Mouse (Mus musculus) kidney, adult 2 months (tissue): ENCODE results near the gene Fgfr1op2. TPM values are rescaled to one million over a fixed set of nuclear protein-coding genes. Genes with fewer than 3 reads are reported as not detected.
A peak's percentile ranks its signal among the peaks of the same experiment; 100 is the strongest.

Source experiments
- DNase-seq: peaks from one replicate; pipeline ENCODE4 v3.0.0; 2021
- H3K27ac ChIP-seq: fragments of 200-500 bp; 2 replicates; pipeline ENCODE4 v1.5.1; 2012; ENCODE audit warnings: low read depth, low read length, control low read depth, inconsistent platforms; ENCODE audit not compliant: insufficient read depth
- H3K27me3 ChIP-seq: fragments of 200-500 bp; replicated peaks from 2 replicates; pipeline ENCODE4 v1.6.1; 2012; ENCODE audit warnings: mild to moderate bottlenecking, moderate library complexity, low read length, inconsistent platforms; ENCODE audit not compliant: control insufficient read depth, insufficient read depth
- H3K36me3 ChIP-seq: fragments of 200-500 bp; 2 replicates; pipeline ENCODE4 v1.6.1; 2012; ENCODE audit warnings: mild to moderate bottlenecking, moderate library complexity, low read length, inconsistent platforms; ENCODE audit not compliant: control insufficient read depth, insufficient read depth
- H3K4me1 ChIP-seq: fragments of 200-500 bp; 2 replicates; pipeline ENCODE4 v1.6.1; 2011; ENCODE audit warnings: low read length; ENCODE audit not compliant: control insufficient read depth, insufficient read depth
- H3K4me3 ChIP-seq: fragments of 200-500 bp; 2 replicates; pipeline ENCODE4 v1.5.1; 2011; ENCODE audit warnings: mild to moderate bottlenecking, low read depth, low read length, control low read depth; ENCODE audit not compliant: insufficient read depth
- CTCF ChIP-seq: fragments of 200-500 bp; conservative IDR thresholded peaks from 2 replicates; pipeline ENCODE4 v1.5.1; 2011; ENCODE audit warnings: low read depth, mild to moderate bottlenecking, control low read depth, low read length, moderate library complexity, mixed read lengths; ENCODE audit not compliant: insufficient read depth, insufficient read length
- POLR2A ChIP-seq: fragments of 200-500 bp; IDR thresholded peaks from one replicate; pipeline ENCODE4 v1.6.1; 2011; ENCODE audit warnings: low read depth, low read length, control low read depth
- WGBS: fragments of 180-500 bp; shearing (Covaris S2); methylation state at CpG from one replicate; pipeline ENCODE4 v1.1.7; 2018; 5-methylcytosine and 5-hydroxymethylcytosine counted together
- polyA plus RNA-seq: library from polyadenylated mRNA; depleted of rRNA; stranded (reverse); fragments of >200 nt; gene quantifications from 2 replicates; pipeline ENCODE4 v1.2.3, GENCODE M21; 2012

Gene Fgfr1op2
- polyA plus RNA-seq, 1 experiment = 35.3 TPM

GRCm38 (mm10) chr6:146577310-146578109 is 507 bp downstream of the Fgfr1op2 start, which contains the start of gene Ints13:
TSS of gene Ints13 (minus strand) at chr6:146577835.
- peak; percentile 98 for DNase-seq
- H3K4me1 ChIP-seq = no peaks in the 10 kb centered on the region; the same call in 1 of the 2 replicates

GRCm38 (mm10) chr6:146578111-146578531 is 1.1 kb downstream of the Fgfr1op2 start:
- under 1% methylated on average over 22 of the region's 22 CpGs for WGBS
- Histone ChIP-seq H3K27ac (peak overlapping the region; percentile 99), H3K4me1 (no peaks in the 10 kb centered on the region; the same call in 1 of the 2 replicates), H3K36me3 (no peaks in the 10 kb centered on the region; the same call in 1 of the 2 replicates), H3K4me3 (peak overlapping the region; percentile 98), H3K27me3 (no peaks in the 10 kb centered on the region)
- DNase-seq = peak; percentile 84
- no peak for TF ChIP-seq POLR2A
- TF ChIP-seq CTCF = no peak

More at GRCm38 (mm10) chr6:146577310-146578109, 507 bp downstream of the Fgfr1op2 start, which contains the start of gene Ints13:
- Histone ChIP-seq H3K27ac (peak within 1 kb of the TSS; percentile 99), H3K36me3 (no peaks in the 10 kb centered on the region; the same call in 1 of the 2 replicates), H3K27me3 (no peaks in the 10 kb centered on the region), H3K4me3 (peak within 1 kb of the TSS; percentile 98)
- TF ChIP-seq POLR2A (peak; percentile 47), CTCF (no peak)
- WGBS = under 1% methylated on average over 77 of the region's 77 CpGs

- peak overlapping the region; percentile 98 for H3K4me3 ChIP-seq
- peak overlapping the region; percentile 99 for H3K27ac ChIP-seq
- H3K4me1 ChIP-seq = no peaks in the 10 kb centered on the region; the same call in 1 of the 2 replicates
- DNase-seq = peak; percentile 21
- TF ChIP-seq CTCF (no peak), POLR2A (no peak)
- WGBS = under 1% methylated on average over 7 of the region's 7 CpGs
- no peaks in the 10 kb centered on the region for H3K27me3 ChIP-seq
- H3K36me3 ChIP-seq = no peaks in the 10 kb centered on the region; the same call in 1 of the 2 replicates
Observed at GRCm38 (mm10) chr6:146578586-146578985, 1.6 kb downstream of the Fgfr1op2 start.

- no peaks in the 10 kb centered on the region for H3K36me3 ChIP-seq
- H3K4me1 ChIP-seq = no peaks in the 10 kb centered on the region; the same call in 1 of the 2 replicates
- DNase-seq = no peak
- no peak overlapping the region for H3K27ac ChIP-seq
- TF ChIP-seq POLR2A (no peak), CTCF (no peak)
- no peak overlapping the region for H3K4me3 ChIP-seq
- 13% methylated on average over 2 of the region's 2 CpGs for WGBS
- no peaks in the 10 kb centered on the region for H3K27me3 ChIP-seq
Observed at GRCm38 (mm10) chr6:146580381-146580926, 3.5 kb downstream of the Fgfr1op2 start.

GRCm38 (mm10) chr6:146583366-146584046 is 6.5 kb downstream of the Fgfr1op2 start:
- Histone ChIP-seq H3K27me3 (no peaks in the 10 kb centered on the region), H3K36me3 (peaks cover 4% of the 10 kb centered on the region), H3K4me1 (no peaks in the 10 kb centered on the region; the same call in 1 of the 2 replicates), H3K4me3 (no peak overlapping the region), H3K27ac (no peak overlapping the region)
- 71% methylated on average over 2 of the region's 2 CpGs for WGBS
- no peak for TF ChIP-seq CTCF
- TF ChIP-seq POLR2A = no peak
- no peak for DNase-seq

- H3K4me1 ChIP-seq = no peaks in the 10 kb centered on the region
- TF ChIP-seq CTCF = no peak
- no peak for TF ChIP-seq POLR2A
- no peaks in the 10 kb centered on the region for H3K27me3 ChIP-seq
- WGBS = 94% methylated on average over 5 of the region's 5 CpGs
- peaks cover 10% of the 10 kb centered on the region for H3K36me3 ChIP-seq
- no peak overlapping the region for H3K4me3 ChIP-seq
- no peak for DNase-seq
- no peak overlapping the region for H3K27ac ChIP-seq
Observed at GRCm38 (mm10) chr6:146585134-146585533, 8.1 kb downstream of the Fgfr1op2 start.
